Mouse (Mus musculus) layer of hippocampus, postnatal 25 days (tissue): ENCODE measurements around the gene 4930432M17Rik. TPM values are rescaled to one million over a fixed set of nuclear protein-coding genes. Genes with fewer than 3 reads are reported as not detected.

ENCODE experiments used
- DNase-seq, 2 experiments: peaks; one replicate each; pipeline ENCODE4 v3.0.0; 2022; ENCODE audit warnings: mixed read lengths in 2 of 2, low spot score in 1 of 2; ENCODE audit errors: extremely low spot score in 1 of 2
- total RNA-seq, 2 experiments: library from RNA; stranded (reverse); gene quantifications; 2 replicates each; pipeline ENCODE4 v1.2.3; 2021

The 4930432M17Rik gene
- total RNA-seq, 2 experiments from 2014 or later, result not detected

DNA sequence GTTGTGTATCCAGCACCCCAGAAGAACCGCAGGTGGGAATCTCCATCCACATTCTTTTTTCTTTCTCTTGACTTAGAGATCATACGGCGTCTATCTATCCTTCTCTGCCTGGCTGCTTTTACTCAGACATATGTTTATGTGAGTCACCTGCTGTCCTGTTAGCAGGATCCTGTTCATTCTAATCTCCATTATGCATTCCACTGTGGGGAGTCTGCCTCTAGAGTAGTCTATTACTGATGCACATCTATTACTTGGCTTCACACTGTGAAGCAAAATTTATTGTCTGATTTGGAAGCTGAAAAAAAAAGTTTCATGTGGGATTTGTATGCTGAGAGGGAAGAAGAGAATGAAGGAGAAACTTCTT is 33.3 kb downstream of the 4930432M17Rik start:
- no peak for DNase-seq

- DNase-seq, result no peak
Observed at GRCm38 (mm10) chr3:121706087-121706486, 35.5 kb downstream of the 4930432M17Rik start.

DNA sequence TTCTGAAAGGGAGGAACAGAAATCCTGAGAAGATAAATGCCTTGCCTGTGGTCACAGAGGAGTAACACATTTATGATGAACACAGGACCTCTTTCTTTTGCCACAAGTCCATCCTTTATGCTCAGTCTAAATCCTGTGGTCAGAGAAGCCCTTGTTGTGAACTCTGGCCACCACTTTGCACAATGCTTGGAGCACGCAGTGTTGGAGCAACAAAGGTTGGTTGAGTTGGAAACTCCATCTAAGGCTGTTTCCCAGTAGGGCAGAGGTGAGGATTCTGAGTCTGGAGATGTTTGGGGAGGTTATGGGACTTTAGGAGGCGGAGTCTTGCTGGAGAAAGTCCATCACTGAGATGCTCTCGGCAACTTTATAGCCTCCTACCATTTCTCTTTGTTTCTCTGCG is 36.5 kb downstream of the 4930432M17Rik start:
- no peak for DNase-seq

- DNase-seq, result no peak
Observed at GRCm38 (mm10) chr3:121710894-121711531, 40.5 kb downstream of the 4930432M17Rik start.

GRCm38 (mm10) chr3:121712222-121712621 is 41.7 kb downstream of the 4930432M17Rik start:
- no peak for DNase-seq

GRCm38 (mm10) chr3:121713151-121713701 is 42.7 kb downstream of the 4930432M17Rik start:
- DNase-seq, result no peak

DNA sequence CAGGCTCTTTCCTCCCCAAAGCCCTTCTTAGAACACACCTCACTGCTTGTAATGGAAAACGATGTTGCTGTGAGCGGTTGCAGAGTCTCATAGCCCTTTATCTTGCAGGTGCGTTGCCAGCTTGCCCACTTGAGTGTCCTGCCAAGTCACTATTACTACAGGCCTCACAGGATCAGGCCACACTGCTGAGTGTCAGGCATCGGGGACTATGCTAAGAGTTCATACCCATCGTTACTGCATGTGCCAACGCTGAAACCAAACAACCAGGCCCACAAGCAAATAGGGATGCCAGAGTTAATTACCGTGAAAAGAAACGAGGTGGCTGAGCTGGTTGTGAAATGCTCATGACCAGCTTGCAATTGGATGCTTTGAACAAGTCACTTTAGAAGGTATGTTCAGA is 43.3 kb downstream of the 4930432M17Rik start:
- DNase-seq, result no peak

- DNase-seq, result no peak
Observed at GRCm38 (mm10) chr3:121714461-121714860, 43.9 kb downstream of the 4930432M17Rik start.

DNA sequence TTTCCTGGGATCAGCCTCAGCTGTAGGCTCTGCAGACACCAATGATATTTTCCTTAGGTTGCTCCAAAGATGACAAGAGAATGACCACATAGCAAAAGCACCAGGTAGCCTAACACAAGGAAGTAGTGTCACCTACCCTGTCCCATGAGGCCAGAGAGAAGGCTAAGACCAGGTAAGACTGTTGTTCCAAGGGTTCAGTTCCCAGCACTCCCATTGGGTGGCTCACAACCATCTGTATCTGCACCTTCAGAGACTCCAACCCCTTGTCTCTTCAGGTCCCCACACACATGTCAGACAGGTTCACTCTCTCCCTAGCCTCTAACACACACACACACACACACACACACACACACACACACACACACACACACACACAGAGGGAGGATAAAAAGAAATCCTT is 44.8 kb downstream of the 4930432M17Rik start:
- DNase-seq, result no peak

- no peak for DNase-seq
Observed at GRCm38 (mm10) chr3:121715741-121716459, 45.3 kb downstream of the 4930432M17Rik start.

DNA sequence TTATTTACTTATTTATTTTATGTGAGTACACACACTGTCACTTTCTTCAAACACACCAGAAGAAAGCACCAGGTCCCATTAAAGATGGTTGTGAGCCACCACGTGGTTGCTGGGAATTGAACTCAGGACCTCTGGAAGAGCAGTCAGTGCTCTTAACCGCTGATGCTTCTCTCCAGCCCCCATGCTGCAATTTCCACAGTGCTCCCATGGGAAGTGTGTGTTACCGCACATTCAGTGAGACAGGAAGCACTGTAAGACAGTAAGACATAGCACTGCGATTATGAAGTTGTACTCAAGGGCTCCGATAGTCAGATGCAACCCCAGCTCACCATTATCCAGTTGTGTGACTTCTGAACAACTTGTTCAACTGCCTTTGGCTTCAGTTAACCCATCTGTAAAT is 45.9 kb downstream of the 4930432M17Rik start:
- DNase-seq, result no peak

GRCm38 (mm10) chr3:121718679-121719078 is 48.1 kb downstream of the 4930432M17Rik start:
- no peak for DNase-seq

DNA sequence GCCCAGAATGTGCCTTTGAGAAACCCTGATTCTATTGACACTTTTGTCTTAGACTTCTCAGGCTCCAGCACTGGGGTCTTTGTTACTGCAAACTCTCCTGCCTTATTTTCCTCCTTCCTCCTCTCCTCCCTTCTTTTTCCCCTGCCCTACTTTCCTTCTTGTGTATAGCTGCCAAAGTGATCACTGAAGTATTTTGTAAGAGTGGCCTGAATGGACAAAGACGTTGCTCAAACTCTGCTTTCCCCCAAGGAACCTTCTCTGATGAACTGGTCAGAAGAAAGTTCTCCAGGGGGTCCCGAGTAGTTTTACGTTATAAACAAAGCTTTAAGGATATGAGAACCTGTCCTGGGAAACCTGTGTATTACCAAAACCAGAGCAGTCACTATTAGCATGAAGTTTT is 49.1 kb downstream of the 4930432M17Rik start:
- DNase-seq, result no peak

DNA sequence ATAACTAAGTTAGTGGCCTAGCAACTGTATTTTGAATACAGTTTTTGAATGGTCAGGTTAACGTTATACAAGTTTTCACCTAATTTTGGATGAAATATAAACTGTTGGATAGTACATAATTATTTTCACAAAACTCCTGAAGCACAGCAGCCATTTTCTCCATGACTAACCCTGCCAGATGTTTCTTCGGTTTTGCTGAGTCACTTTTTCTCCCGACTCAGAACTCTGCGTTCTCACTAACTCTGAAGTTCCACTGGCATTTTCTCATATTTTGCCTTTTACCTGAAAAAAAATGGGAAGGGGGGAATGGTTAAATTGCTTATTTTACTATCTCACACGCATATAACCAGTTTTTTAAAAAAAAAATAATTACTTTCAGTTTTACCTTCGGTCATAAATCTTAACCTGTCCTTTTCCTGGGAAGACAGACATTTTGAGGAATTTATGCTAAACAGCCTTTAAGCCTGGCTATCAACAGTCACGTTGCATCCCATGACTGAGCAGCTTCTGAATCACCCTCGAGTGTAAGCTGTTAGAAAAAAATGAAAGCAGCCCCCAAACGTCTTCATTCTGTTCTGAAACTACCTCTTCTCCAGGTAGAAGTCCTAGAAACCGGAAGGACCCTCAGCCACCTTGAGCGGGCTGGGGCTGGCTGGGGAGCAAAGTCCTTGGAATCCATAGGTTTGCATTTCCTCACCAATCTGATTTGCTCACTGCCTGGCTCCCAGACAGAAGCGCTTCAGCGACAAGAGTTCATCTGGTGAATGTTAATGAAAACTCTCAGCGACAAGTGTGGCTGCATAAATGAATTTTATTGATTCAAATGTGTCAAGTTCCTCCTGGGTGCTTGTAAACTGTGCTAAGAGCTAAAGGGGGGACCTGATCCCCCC is 50.5 kb downstream of the 4930432M17Rik start:
- no peak for DNase-seq

GRCm38 (mm10) chr3:121721691-121722070 is 51.1 kb downstream of the 4930432M17Rik start:
- DNase-seq, result no peak

DNA sequence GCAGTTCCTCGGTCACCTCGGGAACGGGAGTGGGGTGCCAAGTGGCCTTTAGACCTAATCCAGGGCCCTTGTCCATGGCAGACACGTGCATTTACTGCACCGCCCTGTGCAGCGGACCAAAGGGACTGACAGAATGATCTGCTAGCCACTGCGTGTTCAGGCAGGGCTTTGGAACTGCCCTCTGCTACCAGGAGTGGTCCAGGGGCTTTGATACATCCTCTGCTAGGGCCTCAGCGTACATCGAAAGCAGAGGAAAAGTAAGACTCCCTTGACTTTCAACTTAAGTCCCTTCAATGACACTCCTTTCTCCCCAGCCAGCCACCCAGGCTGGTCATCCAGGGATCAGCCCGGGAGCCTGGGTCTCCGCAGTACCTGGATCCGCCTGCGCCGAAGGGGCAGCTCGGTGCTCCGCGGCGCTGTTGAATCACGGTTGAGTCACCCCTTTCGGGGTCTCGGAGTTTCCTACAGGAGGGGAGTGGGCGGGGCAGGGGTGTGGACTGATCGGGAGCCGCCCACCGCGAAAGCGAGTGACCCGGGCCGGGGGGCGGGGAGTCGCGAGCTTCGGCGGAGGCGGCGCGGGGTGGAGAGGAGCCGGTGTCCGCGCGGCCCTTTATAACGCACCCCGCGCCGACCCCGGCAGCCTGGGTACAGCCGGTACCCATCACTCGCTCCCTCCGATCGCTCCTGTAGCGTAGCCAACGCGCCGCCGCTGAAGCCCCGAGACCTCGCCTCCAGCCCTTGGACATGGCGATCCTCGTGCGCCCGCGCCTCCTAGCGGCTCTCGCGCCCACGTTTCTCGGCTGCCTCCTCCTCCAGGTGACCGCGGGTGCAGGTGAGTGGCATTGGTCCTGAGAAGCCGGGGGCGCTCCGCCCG is 52.6 kb downstream of the 4930432M17Rik start, which contains the start of gene F3:
Gene F3 (plus strand): TSS at position 567 of the 874 bp plus-strand sequence.
- peak; percentile 60 to 61 for DNase-seq

GRCm38 (mm10) chr3:121723968-121724524 is 53.5 kb downstream of the 4930432M17Rik start:
- DNase-seq, result no peak

DNA sequence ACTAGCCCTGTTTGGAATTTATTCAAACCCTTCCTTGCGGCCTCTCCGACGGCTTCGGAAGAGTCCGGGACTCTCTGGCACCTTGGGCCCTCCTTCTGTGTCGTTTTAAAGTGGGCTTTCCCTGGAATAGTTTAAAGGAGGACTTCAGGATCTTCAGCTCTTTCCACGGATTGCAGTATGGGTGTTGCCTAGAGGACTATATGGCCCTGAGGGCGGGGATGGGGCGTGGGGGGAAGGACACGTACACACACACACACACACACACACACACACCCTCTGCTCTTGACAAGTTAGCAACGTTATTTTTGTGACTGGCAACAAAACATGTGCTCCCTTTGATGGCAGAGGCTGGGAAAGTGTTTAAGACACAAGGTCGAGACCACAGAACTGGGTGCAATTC is 54.0 kb downstream of the 4930432M17Rik start:
- no peak for DNase-seq

- DNase-seq, result no peak
Observed at GRCm38 (mm10) chr3:121725651-121726050, 55.1 kb downstream of the 4930432M17Rik start.

DNA sequence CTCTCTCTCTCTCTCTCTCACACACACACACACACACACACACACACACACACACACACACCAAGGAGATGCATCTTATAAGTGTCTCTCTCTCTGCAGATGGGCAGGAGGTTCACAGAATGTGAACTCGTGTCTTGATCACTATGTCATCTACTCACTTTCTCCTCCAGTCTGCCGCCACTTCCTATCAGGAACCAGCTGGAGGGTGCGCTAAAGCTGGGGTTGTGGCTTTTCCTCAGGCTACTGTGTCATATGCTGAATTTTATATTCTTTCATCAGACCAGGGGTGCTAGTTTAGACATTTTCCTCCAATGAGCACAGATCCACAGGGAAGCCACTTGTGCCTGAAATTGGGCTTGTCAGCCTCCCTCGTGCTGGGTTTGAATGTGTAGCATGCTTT is 59.1 kb downstream of the 4930432M17Rik start:
- DNase-seq, result no peak
